Mouse (Mus musculus) inflammation-experienced regulatory T-cells, adult 6 months (primary cell): ENCODE measurements around the gene Tnfaip8l3. TPM values are rescaled to one million over a fixed set of nuclear protein-coding genes. Genes with fewer than 3 reads are reported as not detected.

ENCODE experiments used
- ATAC-seq: one replicate; pipeline ENCODE4 v1.8.0; 2017
- polyA plus RNA-seq, 3 experiments: library from polyadenylated mRNA; unstranded; fragments of 100-300 nt; shearing (Covaris generic); gene quantifications; one replicate each; pipeline ENCODE4 v1.2.1; 2017

Gene Tnfaip8l3
- polyA plus RNA-seq, 3 experiments from 2014 or later = not detected

- no peak for ATAC-seq
Observed at GRCm38 (mm10) chr9:53986972-53987371, 81.2 kb downstream of the Tnfaip8l3 start.

DNA sequence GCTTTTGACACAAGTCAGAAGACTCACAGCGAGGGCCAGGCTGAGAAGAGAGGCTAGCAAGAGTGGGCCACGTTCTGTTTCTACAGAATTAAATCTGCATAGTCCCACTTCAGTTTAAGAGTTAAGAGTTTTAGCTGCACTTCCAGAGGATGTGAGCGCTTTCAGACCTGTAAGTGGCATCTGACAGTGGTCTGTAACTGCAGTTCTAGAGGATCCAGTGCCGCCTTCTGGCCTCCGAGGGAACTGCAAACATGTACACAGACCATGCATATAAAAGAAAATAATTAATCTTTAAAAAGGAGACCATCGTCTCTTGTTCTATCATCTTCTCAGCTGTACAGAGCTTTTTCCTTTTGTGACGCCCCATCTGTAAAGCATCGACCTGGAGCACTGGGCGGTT, 83.3 kb downstream of the Tnfaip8l3 start:
- ATAC-seq = no peak

DNA sequence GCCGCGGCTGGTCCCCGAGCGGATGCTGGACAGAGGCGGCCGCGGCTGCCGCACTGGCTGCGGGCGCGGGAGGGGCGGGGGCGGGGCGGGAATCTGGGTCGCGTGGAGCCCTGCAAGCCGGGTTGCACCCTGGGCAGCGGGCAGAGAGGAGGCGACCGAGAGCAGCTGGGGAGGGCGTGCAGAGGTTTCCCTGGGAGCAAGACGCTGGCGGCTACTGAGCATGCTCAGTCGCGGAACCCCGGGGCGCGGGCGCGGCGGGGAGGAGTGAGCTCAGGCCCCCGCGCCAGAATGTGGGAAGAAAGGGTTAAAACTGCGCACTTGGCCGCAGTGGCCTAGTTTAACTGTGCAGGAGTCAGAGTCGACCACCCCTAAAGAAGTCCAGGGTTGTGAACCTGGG, 93.1 kb downstream of the Tnfaip8l3 start, which contains the start of gene Elmod1:
Elmod1 (minus strand) TSS at position 180 of the 397 bp plus-strand sequence.
- ATAC-seq = no peak

- ATAC-seq = no peak
Observed at GRCm38 (mm10) chr9:53974328-53975121, 93.7 kb downstream of the Tnfaip8l3 start.

- no peak for ATAC-seq
Observed at GRCm38 (mm10) chr9:53973929-53974327, 94.3 kb downstream of the Tnfaip8l3 start.

Other genes with a start within 250 kb of the Tnfaip8l3 start
- not detected for gene Sln, start 218.2 kb downstream of the Tnfaip8l3 start, polyA plus RNA-seq
- not detected for gene Elmod1, start 93.1 kb downstream of the Tnfaip8l3 start, polyA plus RNA-seq
- not detected for gene Cyp19a1, start 199.7 kb upstream of the Tnfaip8l3 start, polyA plus RNA-seq
- gene Gldn, start 218.1 kb upstream of the Tnfaip8l3 start, polyA plus RNA-seq = not detected